Mouse (Mus musculus) gastrocnemius, postnatal 14 days (tissue): Measurements from ENCODE around the gene Cmip. TPM values are rescaled to one million over a fixed set of nuclear protein-coding genes. Genes with fewer than 3 reads are reported as not detected.
A peak's percentile ranks its signal among the peaks of the same experiment; 100 is the strongest.

Experiments used
- DNase-seq: peaks from one replicate; pipeline ENCODE4 v3.0.0; 2021; ENCODE audit warnings: mixed read lengths
- intact Hi-C: fragments of 180-260 bp; cut with DNase I; formaldehyde crosslinking; loops from one replicate; pipeline ENCODE4 v1.15.1; 2025; ENCODE audit warnings: low total_unique reads
- total RNA-seq, 2 experiments: library from RNA; stranded (reverse); gene quantifications; 2 replicates each; pipeline ENCODE4 v1.2.3; 2021

The Cmip gene
- total RNA-seq, 2 experiments from 2014 or later: 16.2 to 16.4 TPM

DNA sequence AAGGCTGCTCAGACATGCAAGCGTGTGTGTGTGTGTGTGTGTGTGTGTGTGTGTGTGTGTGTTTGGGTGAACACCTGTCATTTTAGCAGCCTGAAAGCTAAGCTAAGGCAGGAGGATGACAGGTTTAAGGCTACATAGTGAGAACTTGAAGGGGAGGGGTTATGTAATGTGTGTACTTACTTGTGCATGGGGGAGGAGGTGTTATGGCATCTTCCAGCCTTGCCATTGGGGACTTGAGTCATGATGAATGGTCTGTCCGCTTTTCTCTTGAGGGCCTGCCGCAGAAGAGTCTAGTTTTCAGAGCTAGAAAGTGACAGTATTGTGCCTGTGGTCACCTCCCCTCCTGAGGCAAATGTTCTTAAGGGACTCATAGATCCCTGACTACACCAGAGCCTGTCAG is 174.7 kb downstream of the Cmip start:
- DNase-seq: no peak
- intact Hi-C loops: no loop called here

DNA sequence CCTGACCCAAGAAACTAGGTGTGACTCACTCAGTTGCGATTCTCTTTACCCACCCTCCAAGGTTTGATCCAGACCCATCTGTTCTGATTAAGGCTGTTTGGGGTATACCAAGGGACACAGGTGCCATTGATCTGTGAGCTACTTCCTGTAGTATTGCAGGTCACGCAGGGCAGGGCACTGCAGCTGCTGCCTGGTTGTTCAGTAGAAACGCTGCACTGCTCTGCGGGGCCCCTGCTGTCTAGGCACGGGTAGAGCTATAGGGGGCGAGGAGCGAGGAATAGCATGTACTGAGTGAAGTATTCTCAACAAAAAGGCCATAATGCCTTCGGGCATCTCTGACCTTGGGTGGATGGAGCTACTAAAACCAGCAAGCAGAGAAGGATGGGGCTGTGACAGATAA is 175.2 kb downstream of the Cmip start:
- intact Hi-C loops: no loop called here

GRCm38 (mm10) chr8:117433968-117434367 is 177.1 kb downstream of the Cmip start:
- DNase-seq: no peak
- intact Hi-C loops: no loop called here

More for the DNA sequence above, 175.2 kb downstream of the Cmip start:
- no peak for DNase-seq

DNA sequence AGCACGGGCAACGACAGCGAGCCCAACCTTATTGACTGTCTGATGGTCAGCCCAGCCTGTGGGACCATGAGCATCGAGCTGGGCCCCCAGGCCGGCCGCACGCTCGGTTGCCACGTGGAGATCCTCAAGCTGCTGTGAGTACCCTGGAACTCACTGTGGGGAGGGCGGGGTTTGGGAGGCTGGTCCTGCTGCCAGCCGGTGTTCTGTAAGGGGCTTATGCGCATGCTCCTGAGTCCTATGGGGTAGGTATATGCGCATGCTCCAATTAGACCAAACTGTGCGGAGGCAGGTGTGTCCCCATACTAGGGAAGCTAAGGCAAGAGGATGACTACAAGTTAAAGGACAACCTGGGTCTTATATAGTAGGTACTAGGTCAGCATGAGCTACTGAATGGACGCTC is 179.9 kb downstream of the Cmip start:
- DNase-seq: no peak
- intact Hi-C loops: no loop called here

GRCm38 (mm10) chr8:117437616-117438015 is 180.8 kb downstream of the Cmip start:
- intact Hi-C loops: no loop called here
- DNase-seq: peak; percentile 75

DNA sequence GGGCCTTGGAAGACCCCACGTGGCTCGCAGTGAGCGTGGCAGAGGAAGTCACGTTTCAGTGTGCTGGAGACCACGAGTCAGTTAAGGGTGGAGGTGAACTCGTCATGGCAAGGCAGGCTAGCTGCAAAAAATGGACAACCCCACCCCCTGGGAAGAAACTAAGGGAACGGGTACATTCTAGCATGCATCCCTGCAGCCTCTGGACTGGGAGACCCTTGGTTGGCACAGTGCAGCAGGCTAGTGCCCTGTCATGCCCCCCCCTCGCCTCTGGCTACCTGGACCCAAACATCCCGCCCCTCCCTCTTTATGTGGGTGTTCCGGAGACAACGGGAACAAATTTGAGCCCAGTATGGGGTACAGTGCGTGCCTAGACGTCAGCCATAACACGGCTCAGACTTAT is 183.5 kb downstream of the Cmip start:
- intact Hi-C loops: no loop called here
- DNase-seq: no peak

GRCm38 (mm10) chr8:117440759-117441158 is 183.9 kb downstream of the Cmip start:
- intact Hi-C loops: no loop called here
- no peak for DNase-seq

- intact Hi-C loops: no loop called here
- DNase-seq: no peak
Measured at GRCm38 (mm10) chr8:117445507-117445906, 188.6 kb downstream of the Cmip start.

DNA sequence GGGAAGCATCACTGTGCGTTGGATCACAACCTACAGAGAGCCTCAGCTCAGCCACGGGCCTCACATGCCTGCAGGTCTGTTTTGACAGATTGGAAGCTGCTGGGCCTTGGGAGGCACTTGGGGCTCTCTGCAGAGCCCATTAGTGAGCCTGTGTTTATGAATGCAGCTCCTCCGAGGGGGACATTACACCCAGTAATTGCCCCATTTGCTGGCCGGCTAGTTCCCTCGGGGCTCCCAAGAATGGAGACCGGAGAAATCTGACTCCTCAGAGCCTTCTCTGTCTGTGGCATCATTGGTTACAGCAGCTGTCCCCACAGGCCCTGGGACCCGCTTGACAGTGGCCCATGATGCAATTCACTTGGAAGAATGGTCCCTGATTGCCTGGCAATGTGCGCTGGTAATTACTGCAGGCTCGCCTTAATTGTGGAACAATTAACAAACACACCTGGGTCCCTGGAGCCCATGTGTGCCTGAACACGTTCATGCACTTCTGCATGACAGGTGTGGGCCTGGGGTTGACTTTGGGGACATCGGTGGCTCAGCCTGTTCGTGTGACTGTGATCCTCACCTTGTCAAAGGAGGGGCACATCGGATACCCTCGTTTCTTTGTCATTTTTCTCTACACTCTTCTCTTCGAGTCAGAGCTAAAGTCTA is 189.6 kb downstream of the Cmip start:
- intact Hi-C loops: no loop called here
- DNase-seq: no peak

GRCm38 (mm10) chr8:117451072-117451471 is 194.2 kb downstream of the Cmip start:
- DNase-seq: no peak
- intact Hi-C loops: no loop called here

DNA sequence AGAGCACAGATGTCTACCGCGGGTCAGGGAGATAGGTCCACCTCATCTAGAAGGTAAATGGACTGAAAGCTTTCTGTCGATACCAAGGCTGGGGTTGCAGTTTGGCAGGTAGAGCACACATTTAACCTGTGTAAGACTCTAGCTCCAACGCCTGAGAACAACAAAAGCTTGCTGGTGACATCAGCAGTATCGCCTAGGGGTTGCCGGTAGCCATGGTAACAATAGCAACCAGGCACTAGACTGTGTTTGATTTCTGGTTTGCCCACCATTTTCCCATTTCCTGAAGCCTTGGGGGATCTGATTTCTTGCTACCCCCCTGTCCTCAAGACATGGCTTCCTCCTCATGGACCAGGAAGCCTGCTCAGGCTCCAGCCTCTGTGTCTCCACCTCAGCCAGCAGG is 197.1 kb downstream of the Cmip start:
- intact Hi-C loops: no loop called here
- DNase-seq: no peak

GRCm38 (mm10) chr8:117454516-117455116 is 197.8 kb downstream of the Cmip start:
- intact Hi-C loops: no loop called here
- DNase-seq: peak; percentile 17

DNA sequence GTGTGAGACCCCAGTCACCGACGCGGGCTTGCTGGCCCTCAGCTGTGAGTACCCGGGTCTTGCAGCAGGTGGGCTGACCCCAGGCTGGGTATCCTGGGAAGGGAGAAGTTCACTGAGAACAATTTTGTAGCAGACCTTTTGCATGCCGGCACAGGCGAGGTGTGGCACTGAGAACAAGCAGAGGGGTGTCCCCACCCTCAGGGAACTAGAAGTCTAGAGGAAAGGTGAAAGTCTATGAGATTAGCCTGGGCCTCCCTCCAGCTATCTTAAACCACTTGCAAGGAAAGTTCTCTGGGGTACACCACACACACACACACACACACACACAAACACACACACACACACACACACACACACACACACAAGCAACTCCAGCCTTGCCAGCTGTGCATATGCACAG is 198.8 kb downstream of the Cmip start:
- intact Hi-C loops: no loop called here
- no peak for DNase-seq

DNA sequence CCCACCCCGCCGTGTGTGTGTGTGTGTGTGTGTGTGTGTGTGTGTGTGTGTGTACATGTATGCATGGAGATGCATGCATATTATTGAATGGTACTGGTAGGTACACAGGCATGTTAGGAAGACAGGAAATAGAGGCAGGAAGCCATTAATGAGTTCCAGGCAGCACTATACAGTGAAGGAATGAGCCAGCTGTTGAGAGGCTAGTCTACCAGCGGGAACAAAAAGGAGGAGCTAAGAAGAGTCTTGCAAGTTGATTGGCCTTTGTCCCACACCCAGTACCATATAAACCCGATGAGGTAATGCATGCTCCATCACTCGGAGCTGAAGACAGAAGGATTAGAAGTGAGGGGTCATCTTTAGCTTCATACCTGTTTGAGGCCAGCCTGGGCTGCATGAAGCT is 201.6 kb downstream of the Cmip start:
- DNase-seq: no peak
- intact Hi-C loops: no loop called here

DNA sequence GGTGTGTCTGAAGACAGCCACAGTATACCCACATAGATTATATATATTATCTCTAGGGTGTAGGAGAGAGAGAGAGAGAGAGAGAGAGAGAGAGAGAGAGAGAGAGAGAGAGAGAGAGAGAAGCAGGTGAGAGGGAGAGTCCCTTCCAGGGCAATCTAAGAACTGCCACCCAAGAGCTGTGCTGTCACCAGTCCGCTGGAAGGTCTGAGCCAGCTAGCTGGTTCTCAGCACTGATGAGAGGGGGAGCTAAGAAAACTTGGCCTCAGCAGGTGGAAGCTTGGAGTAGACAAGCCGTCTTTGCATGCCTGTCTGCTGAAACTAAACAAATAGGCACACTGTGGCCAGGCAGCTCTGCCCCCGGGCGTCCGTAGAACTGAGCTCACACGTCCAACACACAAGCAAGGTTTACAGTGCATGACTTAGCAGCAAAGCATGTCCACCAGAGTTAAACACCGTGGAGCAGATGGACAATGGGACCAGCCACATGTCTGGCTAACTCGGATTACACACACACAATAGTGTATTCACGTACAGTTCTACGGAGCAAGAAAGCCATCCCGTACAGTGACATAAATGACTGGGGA is 205.9 kb downstream of the Cmip start:
- DNase-seq: no peak
- intact Hi-C loops: no loop called here

- intact Hi-C loops: no loop called here
- no peak for DNase-seq
Measured at GRCm38 (mm10) chr8:117464525-117464924, 207.7 kb downstream of the Cmip start.

DNA sequence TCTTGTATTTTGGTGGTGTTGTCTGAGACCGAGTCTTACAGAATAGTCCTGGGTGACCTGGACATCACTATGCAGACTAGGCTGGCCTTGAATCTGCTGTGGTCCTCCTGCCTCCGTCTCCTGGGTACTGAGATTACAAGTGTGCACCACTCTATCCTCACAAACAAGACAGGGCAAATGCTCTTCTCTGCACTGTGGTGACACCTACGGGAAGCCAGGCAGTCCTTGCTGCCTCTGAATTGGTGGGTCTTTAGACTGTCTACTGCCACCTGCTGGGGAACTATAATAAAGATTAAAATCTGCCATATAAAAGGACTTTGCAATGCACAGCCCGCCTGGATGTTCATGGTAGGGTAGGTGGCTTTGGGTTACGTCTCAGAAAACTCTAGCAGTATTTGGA is 208.4 kb downstream of the Cmip start:
- intact Hi-C loops: loop anchor here (5.0 kb wide), 1 partner anchor 78 kb away; no protein-coding TSS in a partner anchor
- peak; percentile 47 for DNase-seq

DNA sequence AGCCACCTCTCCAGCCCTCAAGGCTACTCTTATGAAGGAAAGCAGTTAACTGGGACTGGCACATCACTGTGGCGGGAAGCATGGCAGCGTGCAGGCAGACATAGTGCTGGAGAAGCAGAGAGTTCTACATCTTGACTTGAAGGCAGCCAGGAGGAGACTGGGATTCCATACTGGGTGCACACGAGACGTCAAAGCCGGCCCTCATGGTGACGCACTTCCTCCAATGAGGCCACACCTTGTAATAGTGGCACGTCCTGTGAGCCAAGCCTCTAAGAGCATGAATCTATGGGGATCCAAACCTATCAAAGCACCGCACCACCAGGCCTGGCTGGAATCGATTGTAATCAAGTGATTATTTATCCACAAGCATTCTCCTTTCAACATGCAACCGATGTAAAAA is 210.6 kb downstream of the Cmip start:
- no peak for DNase-seq
- intact Hi-C loops: loop anchor here (5.0 kb wide), 1 partner anchor 80 kb away; no protein-coding TSS in a partner anchor

DNA sequence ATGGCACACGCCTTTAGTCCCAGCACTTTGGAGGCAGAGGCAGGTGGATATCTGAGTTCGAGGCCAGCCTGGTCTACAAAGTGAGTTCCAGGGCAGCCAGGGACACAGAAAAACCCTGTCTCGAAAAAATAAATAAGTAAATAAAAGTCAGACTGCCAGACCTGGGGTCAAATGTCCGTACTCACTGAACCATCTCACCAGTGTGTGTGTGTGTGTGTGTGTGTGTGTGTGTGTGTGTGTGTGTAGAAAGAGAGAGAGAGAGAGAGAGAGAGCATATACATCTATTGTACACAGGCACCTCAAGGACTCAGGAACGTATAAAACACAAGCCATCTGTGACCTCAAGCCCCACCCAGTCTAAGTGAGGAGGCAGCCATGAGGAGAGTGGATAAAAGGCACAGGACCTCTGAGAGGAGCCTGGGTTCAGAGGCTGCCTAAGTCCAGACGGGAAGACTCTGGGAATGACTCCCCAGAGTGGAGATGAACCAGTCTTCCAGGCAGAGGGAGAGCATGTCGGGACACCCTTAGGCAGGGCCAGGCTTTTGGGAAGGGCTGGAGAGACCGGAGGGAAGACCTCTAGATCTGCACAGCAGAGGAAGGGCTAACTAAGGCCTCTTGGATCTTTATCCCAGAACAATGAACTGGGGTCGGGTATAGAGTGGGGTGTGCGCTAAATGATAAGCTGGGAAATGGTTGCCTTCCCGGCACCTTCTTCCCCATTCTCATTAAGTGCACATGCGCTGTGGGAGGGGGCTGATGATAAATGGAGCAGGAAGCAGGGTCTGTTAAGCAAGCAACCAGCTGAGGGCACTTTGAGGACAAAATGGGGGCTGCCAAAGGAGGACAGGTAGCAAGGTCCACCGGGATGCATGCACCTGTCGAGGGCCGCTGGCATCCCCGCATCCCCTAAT is 212.8 kb downstream of the Cmip start:
- intact Hi-C loops: loop anchor here (5.0 kb wide), 1 partner anchor 82 kb away; no protein-coding TSS in a partner anchor
- DNase-seq: no peak

GRCm38 (mm10) chr8:117470342-117470781 is 213.5 kb downstream of the Cmip start:
- intact Hi-C loops: no loop called here
- peak; percentile 70 for DNase-seq
